Mouse (Mus musculus) common myeloid progenitor, adult 5-6 weeks (primary cell): ENCODE data around the gene Gm45799. TPM values are rescaled to one million over a fixed set of nuclear protein-coding genes. Genes with fewer than 3 reads are reported as not detected.
A peak's percentile ranks its signal among the peaks of the same experiment; 100 is the strongest.

Experiments
- ATAC-seq: replicated peaks from 2 replicates; pipeline ENCODE4 v1.8.0; 2016; ENCODE audit warnings: low read depth, mild to moderate bottlenecking, moderate TSS enrichment, inconsistent platforms; ENCODE audit not compliant: poor library complexity, severe bottlenecking
- total RNA-seq: library from RNA; stranded (forward); fragments of 200-1000, 187-1606 nt; gene quantifications from 2 replicates; pipeline ENCODE4 v1.2.3, GENCODE M21; 2017

The Gm45799 gene
- total RNA-seq: 0.15 and 9.0 TPM in 2 replicates

GRCm38 (mm10) chr7:105640233-105640893 lies at the start of gene Gm45799, which contains the start of gene Arfip2:
Gene Gm45799 (plus strand): TSS chr7:105640552.
Gene Arfip2 (minus strand): TSS chr7:105640416.
- peak; percentile 84 for ATAC-seq

- peak; percentile 95 for ATAC-seq
Observed at GRCm38 (mm10) chr7:105602860-105603623, 37.3 kb upstream of the Gm45799 start.

GRCm38 (mm10) chr7:105608467-105608866 lies 31.9 kb upstream of the Gm45799 start:
- ATAC-seq: peak; percentile 77

- no peak for ATAC-seq
Observed at GRCm38 (mm10) chr7:105611767-105612166, 28.6 kb upstream of the Gm45799 start.

- no peak for ATAC-seq
Observed at GRCm38 (mm10) chr7:105614400-105614799, 26.0 kb upstream of the Gm45799 start.

GRCm38 (mm10) chr7:105615720-105616119 lies 24.6 kb upstream of the Gm45799 start:
- no peak for ATAC-seq

GRCm38 (mm10) chr7:105616561-105616960 lies 23.8 kb upstream of the Gm45799 start:
- ATAC-seq: no peak

GRCm38 (mm10) chr7:105617810-105618209 lies 22.5 kb upstream of the Gm45799 start:
- no peak for ATAC-seq

- no peak for ATAC-seq
Observed at GRCm38 (mm10) chr7:105619701-105620100, 20.7 kb upstream of the Gm45799 start.

- ATAC-seq: no peak
Observed at GRCm38 (mm10) chr7:105621053-105621452, 19.3 kb upstream of the Gm45799 start.

- ATAC-seq: no peak
Observed at GRCm38 (mm10) chr7:105621646-105622292, 18.6 kb upstream of the Gm45799 start.

GRCm38 (mm10) chr7:105625397-105625796 lies 15.0 kb upstream of the Gm45799 start:
- ATAC-seq: no peak

GRCm38 (mm10) chr7:105628633-105629032 lies 11.7 kb upstream of the Gm45799 start:
- ATAC-seq: peak; percentile 55

- no peak for ATAC-seq
Observed at GRCm38 (mm10) chr7:105632551-105632972, 7.8 kb upstream of the Gm45799 start.

- ATAC-seq: peak; percentile 72
Observed at GRCm38 (mm10) chr7:105633127-105633800, 7.1 kb upstream of the Gm45799 start, which contains the start of gene Trim3. Gene Trim3 (minus strand): TSS chr7:105633571.

- peak; percentile 10 for ATAC-seq
Observed at GRCm38 (mm10) chr7:105633801-105634135, 6.6 kb upstream of the Gm45799 start.

- ATAC-seq: no peak
Observed at GRCm38 (mm10) chr7:105634272-105634920, 6.0 kb upstream of the Gm45799 start.

GRCm38 (mm10) chr7:105635726-105636125 lies 4.6 kb upstream of the Gm45799 start:
- ATAC-seq: no peak

GRCm38 (mm10) chr7:105638776-105639175 lies 1.6 kb upstream of the Gm45799 start:
- ATAC-seq: no peak

- no peak for ATAC-seq
Observed at GRCm38 (mm10) chr7:105639304-105639703, 1.0 kb upstream of the Gm45799 start.
